Mouse (Mus musculus) skeletal muscle tissue, adult 2 months (tissue): ENCODE measurements around the gene Casp6.

ENCODE experiments used
- DNase-seq: peaks from one replicate; pipeline ENCODE4 v3.0.0-alpha.2; 2012; ENCODE audit warnings: low read depth, low spot score

Casp6 gene

GRCm38 (mm10) chr3:129923581-129923980, 22.4 kb downstream of the Casp6 start:
- DNase-seq: no peak

GRCm38 (mm10) chr3:129925861-129926260, 24.6 kb downstream of the Casp6 start:
- DNase-seq: no peak

DNA sequence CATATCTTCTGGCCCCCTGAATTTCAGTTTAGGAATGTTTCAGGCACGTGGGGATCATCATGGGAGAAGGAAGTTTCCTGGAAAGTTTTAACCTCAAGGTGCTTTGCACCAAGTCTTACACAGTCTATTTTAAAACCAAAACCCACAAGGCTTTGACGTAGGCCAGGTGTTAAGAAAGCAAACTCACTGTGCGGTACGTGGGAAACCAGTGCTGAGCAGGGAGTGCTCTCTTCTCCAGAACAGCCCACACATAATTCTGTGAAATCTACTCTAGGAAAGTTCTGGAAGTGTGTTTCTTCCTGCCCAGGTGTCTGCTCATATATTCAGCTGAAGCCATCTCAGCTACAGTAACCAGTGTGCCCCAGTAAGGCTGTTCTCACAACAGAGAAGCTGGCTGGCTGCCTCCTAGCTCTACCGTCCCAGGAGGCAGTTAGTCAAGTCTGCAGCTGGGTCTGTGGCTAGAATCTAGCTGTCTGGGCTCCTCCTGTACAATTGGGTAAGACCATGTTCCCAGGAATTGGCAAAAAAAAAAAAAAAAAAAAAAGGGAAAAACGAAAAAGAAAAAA, 29.1 kb downstream of the Casp6 start:
- DNase-seq: peak; percentile 34

- no peak for DNase-seq
Measured at GRCm38 (mm10) chr3:129932443-129932842, 31.2 kb downstream of the Casp6 start.

GRCm38 (mm10) chr3:129936561-129936960, 35.3 kb downstream of the Casp6 start:
- no peak for DNase-seq

DNA sequence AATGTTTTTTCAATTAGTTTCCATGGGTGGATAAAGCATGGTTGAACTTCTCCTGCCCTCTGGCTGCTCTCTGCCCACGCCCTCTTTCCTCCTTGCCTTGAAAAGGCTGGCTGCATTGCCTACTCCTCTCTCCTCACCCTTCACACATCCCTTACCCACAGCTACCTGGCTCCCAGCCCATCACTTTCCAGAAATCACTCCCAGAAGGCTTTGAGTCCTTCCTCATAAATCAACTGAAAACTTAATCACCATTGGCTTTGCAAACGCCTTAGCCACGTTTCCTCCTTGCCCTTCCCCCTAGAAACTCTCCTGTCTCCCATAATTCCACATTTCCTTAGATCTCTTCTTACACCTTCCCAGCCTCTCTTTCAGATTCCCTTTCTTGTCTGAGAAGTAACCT, 36.6 kb downstream of the Casp6 start:
- no peak for DNase-seq

DNA sequence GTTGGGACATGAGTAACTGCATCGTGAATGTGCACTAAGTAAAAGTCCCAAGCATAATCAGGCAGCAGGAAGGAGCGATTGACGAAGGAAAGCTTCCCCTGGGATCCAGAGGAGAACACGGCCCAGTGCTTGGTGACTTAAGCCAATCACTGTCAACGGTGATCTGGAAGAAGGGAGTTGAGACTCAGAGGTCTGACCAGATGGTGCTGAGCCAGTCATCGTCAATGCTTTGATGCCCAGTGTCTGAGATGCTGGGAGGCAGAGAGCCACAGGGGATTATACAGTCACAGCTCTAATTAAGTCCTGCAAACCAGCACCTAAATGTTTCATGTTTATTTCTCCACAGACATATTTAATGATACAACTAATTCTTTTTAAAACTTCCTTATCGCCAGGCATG, 37.8 kb downstream of the Casp6 start:
- no peak for DNase-seq

DNA sequence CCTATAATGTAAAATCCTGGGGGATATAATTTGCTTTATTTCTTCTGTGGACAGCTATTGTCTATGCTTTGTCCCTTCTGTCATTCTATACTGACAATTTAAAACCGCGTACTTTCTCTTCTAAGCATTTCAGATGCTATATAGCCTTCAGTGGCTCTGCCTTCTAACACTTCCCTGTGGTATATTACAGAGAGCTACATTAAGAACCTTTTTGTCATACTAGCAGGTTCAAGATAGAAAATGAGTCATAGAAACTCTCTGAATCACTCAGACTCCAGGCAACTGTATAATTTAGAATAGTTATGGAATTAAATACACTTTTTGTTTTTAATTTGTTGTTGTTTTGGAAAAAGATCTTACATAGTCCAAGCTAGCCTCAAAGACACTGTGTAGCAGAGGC, 39.6 kb downstream of the Casp6 start:
- no peak for DNase-seq

DNA sequence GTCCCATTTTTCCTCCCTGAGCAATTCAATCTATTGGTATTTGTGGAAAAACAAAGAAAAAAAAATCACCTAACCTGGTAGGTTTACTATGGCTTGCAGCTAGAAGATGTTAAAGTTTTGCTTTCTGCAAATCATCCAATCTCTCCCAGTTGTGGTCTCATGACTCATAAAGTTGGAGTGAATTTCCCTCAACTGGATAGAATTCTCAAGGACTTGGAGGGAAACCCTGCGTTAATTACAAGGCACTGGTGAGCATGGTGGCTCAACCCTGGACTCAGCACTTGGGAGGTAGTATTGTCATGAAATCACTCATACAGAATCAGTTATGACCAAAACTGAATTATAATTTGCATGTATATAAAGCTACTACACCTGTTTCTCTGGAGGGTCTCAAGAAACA, 40.1 kb downstream of the Casp6 start:
- DNase-seq: no peak

GRCm38 (mm10) chr3:129943813-129944212, 42.6 kb downstream of the Casp6 start:
- no peak for DNase-seq

- DNase-seq: no peak
Measured at GRCm38 (mm10) chr3:129946217-129946914, 45.1 kb downstream of the Casp6 start.

DNA sequence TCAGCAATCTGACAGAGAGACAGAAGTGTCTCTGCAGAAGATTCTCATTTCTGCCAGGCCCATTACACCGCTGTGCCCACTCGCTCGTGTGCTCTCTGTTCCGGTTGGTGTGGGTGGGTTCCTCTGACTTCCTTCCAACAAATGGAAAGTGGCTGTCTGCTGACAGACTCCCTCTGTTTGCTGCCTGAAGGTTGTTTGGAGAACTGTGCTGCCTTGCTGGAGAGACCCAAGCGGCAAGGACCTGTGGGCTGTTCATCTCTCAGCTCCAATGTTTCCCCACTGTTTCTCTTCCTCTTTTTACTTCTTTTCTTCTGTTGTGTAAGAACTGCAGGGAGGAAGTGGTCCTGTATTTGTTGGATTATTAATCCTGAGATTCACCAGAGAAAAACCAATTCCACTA, 47.1 kb downstream of the Casp6 start:
- DNase-seq: peak; percentile 30

- no peak for DNase-seq
Measured at GRCm38 (mm10) chr3:129949158-129949773, 48.0 kb downstream of the Casp6 start.

DNA sequence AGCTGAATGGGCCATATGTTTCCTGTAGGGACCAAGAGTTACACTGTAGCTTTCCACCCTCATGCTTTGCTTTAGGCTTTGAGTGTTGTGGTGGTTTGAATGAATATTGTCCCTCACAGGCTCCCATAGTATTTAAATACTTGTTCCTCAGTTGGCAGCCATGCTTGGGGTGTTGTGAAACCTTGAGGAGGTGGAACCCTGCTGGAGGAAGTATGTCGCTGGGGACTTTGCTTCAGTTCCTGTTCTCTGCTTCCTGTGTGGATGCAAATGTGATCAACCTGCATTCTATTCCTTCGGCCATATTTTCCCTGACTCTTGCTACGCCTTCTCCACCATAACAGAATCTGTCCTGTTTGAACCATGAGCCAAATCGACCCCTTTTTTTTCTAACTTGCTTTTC, 52.1 kb downstream of the Casp6 start:
- no peak for DNase-seq

DNA sequence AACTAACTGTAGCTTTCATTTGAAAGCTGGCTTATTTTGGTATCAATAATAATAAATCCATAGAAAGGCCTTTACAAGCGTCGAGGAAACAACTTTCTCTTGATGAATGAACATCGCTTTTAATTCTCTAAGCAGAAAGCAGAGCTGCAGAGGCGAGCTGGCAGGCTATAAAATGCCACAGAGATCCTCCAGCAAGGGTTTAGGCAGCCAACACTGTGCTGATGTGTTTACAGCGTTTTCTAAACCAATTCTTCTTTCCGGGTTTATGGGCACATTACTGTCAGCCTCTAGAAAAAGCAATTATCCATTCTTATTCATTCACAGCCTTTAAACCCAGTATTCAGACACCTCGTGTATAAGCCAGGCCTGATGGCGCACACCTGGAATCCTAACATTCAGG, 61.3 kb downstream of the Casp6 start:
- no peak for DNase-seq
